ENCODE assay signal across 9 mouse cellular contexts in genomic region chr12:101025379-101025778, GRCm38 (mm10). TPM values are rescaled to one million over a fixed set of nuclear protein-coding genes. Genes with fewer than 3 reads are reported as not detected.
A peak's percentile ranks its signal among the peaks of the same experiment; 100 is the strongest.
DNase-seq lines count a peak whose midpoint lies in the region; ATAC-seq and TF ChIP-seq lines count a peak whose summit lies in the region.
"Had no signal": no experiment of that assay in that cellular context is flagged by ENCODE, and none has a peak within 500 bp of the region (broad histone marks: within the 10 kb centered on the region; RNA-seq: fewer than 3 reads in every experiment).

No protein-coding gene starts in this region.

- no peak for ATAC-seq in midbrain, embryonic 11.5 days (ENCODE audit: low FRiP score)
- peak; percentile 34; the same call in 1 of the 2 replicates for ATAC-seq in embryonic facial prominence, embryonic 15.5 days (ENCODE audit: insufficient number of reproducible peaks, low FRiP score, low TSS enrichment, low read depth)
- peak; percentile 81 for ATAC-seq in liver, embryonic 11.5 days (replicated peaks; ENCODE audit: low FRiP score)

- TF ChIP-seq CTCF in cerebellum, adult 2 months (IDR thresholded peaks at IDR 0.05; ENCODE audit: borderline replicate concordance, insufficient read depth, low read depth, low read length): no peak

- H3K9me3 ChIP-seq in midbrain, embryonic 10.5 days (replicated peaks): no peaks in the 10 kb centered on the region
- H3K9me3 ChIP-seq in midbrain, embryonic 11.5 days (ENCODE audit: control insufficient read depth, low read length): no peaks in the 10 kb centered on the region
- H3K9me3 ChIP-seq in embryonic facial prominence, embryonic 15.5 days (replicated peaks): no peaks in the 10 kb centered on the region
- no peaks in the 10 kb centered on the region for H3K9me3 ChIP-seq in liver, embryonic 11.5 days (ENCODE audit: control insufficient read depth, low read length)

- 71% methylated on average over 7 of the region's 7 CpGs for WGBS in midbrain, embryonic 10.5 days
- 76% methylated on average over 7 of the region's 7 CpGs for WGBS in midbrain, embryonic 11.5 days
- 52% methylated on average over 7 of the region's 7 CpGs for WGBS in embryonic facial prominence, embryonic 15.5 days
- WGBS in liver, embryonic 11.5 days: 23% methylated on average over 7 of the region's 7 CpGs
- WGBS in cerebellum, adult 2 months: 86% methylated on average over 7 of the region's 7 CpGs

- no peak for TF ChIP-seq POLR2A in cerebellum, adult 2 months (IDR thresholded peaks at IDR 0.05; ENCODE audit: borderline replicate concordance, insufficient read depth, low read length)

- no peak overlapping the region for H3K9ac ChIP-seq in midbrain, embryonic 11.5 days (ENCODE audit: low read length)
- H3K9ac ChIP-seq in embryonic facial prominence, embryonic 15.5 days: no peak overlapping the region
- H3K9ac ChIP-seq in liver, embryonic 11.5 days (ENCODE audit: low read depth, low read length): peak overlapping the region; percentile 46; the same call in 1 of the 2 replicates

- H3K4me1 ChIP-seq in midbrain, embryonic 10.5 days: peaks cover 75% of the 10 kb centered on the region
- H3K4me1 ChIP-seq in midbrain, embryonic 11.5 days (ENCODE audit: control insufficient read depth, insufficient read depth, low read length): peaks cover 28% of the 10 kb centered on the region
- H3K4me1 ChIP-seq in embryonic facial prominence, embryonic 15.5 days: peaks cover 30% of the 10 kb centered on the region
- peaks cover 28% of the 10 kb centered on the region for H3K4me1 ChIP-seq in liver, embryonic 11.5 days (replicated peaks; ENCODE audit: control insufficient read depth, insufficient read depth, low read length)
- peaks cover 4% of the 10 kb centered on the region; the same call in 1 of the 2 replicates for H3K4me1 ChIP-seq in cerebellum, adult 2 months (ENCODE audit: control insufficient read depth, insufficient read depth, low read length)

- H3K27ac ChIP-seq in midbrain, embryonic 10.5 days (replicated peaks): 0 out of 2 replicates have a peak overlapping the region, but pooled peaks have one; percentile 28
- no peak overlapping the region for H3K27ac ChIP-seq in midbrain, embryonic 11.5 days (ENCODE audit: low read depth, low read length)
- H3K27ac ChIP-seq in embryonic facial prominence, embryonic 15.5 days (replicated peaks): no peak overlapping the region
- H3K27ac ChIP-seq in liver, embryonic 11.5 days (ENCODE audit: low read depth, low read length): peak overlapping the region; percentile 76
- no peak overlapping the region for H3K27ac ChIP-seq in cerebellum, adult 2 months (ENCODE audit: insufficient read depth, low read length)
- H3K27ac ChIP-seq: left cerebral cortex, adult 2 months had no signal

- H3K36me3 ChIP-seq in midbrain, embryonic 10.5 days: peaks cover 47% of the 10 kb centered on the region
- H3K36me3 ChIP-seq in midbrain, embryonic 11.5 days (ENCODE audit: control insufficient read depth, insufficient read depth, low read length): peaks cover 17% of the 10 kb centered on the region; the same call in 1 of the 2 replicates
- no peaks in the 10 kb centered on the region for H3K36me3 ChIP-seq in embryonic facial prominence, embryonic 15.5 days
- H3K36me3 ChIP-seq in liver, embryonic 11.5 days (ENCODE audit: control insufficient read depth, insufficient read depth, low read length): 0 out of 2 replicates have a peak, but pooled peaks cover 5% of the 10 kb centered on the region

- H3K27me3 ChIP-seq in midbrain, embryonic 10.5 days (ENCODE audit: low read depth, poor library complexity, severe bottlenecking): peaks cover 8% of the 10 kb centered on the region; the same call in 1 of the 2 replicates
- no peaks in the 10 kb centered on the region for H3K27me3 ChIP-seq in midbrain, embryonic 11.5 days (ENCODE audit: control insufficient read depth, insufficient read depth, low read length)
- peaks cover 26% of the 10 kb centered on the region for H3K27me3 ChIP-seq in embryonic facial prominence, embryonic 15.5 days
- no peaks in the 10 kb centered on the region for H3K27me3 ChIP-seq in liver, embryonic 11.5 days (replicated peaks; ENCODE audit: control insufficient read depth, insufficient read depth, low read length)
- no peaks in the 10 kb centered on the region; the same call in 1 of the 2 replicates for H3K27me3 ChIP-seq in cerebellum, adult 2 months (ENCODE audit: control insufficient read depth, insufficient read depth, low read length)

- H3K4me2 ChIP-seq in midbrain, embryonic 11.5 days: no peak overlapping the region
- H3K4me2 ChIP-seq in embryonic facial prominence, embryonic 15.5 days (replicated peaks): no peak overlapping the region; the same call in 1 of the 2 replicates
- peak overlapping the region; percentile 92 for H3K4me2 ChIP-seq in liver, embryonic 11.5 days

- H3K4me3 ChIP-seq in midbrain, embryonic 10.5 days: no peak overlapping the region
- H3K4me3 ChIP-seq in midbrain, embryonic 11.5 days (ENCODE audit: low read depth, low read length): no peak overlapping the region
- no peak overlapping the region for H3K4me3 ChIP-seq in embryonic facial prominence, embryonic 15.5 days (replicated peaks)
- peak overlapping the region; percentile 86 for H3K4me3 ChIP-seq in liver, embryonic 11.5 days (ENCODE audit: low read depth, low read length)
- no peak overlapping the region for H3K4me3 ChIP-seq in cerebellum, adult 2 months (replicated peaks; ENCODE audit: insufficient read depth, low read depth, low read length)
- H3K4me3 ChIP-seq: left cerebral cortex, adult 2 months had no signal

- DNase-seq in midbrain, embryonic 10.5 days (ENCODE audit: low spot score): no peak
- DNase-seq in midbrain, embryonic 11.5 days (ENCODE audit: low spot score, missing footprints): no peak
- peak; percentile 57 for DNase-seq in liver, embryonic 11.5 days (ENCODE audit: low spot score)
- DNase-seq in spleen, postnatal 36 days (ENCODE audit: low spot score in 2 of 2): peak; percentile 47 to 63
- DNase-seq in left cerebral cortex, adult 8-10 months (ENCODE audit: low spot score in 2 of 2): no peak
- no peak for DNase-seq in kidney, postnatal 10 days
- DNase-seq in cerebellum, adult 2 months: no peak

RNA-seq across cellular contexts. Expression of gene Ccdc88c, which starts 3.5 kb away (rescaled TPM):
- 14.8 and 15.8 TPM in 2 replicates for polyA plus RNA-seq in midbrain, embryonic 10.5 days (2016; fragmentation: Nextera tagmentation; extraction: Ambion mirVana)
- polyA plus RNA-seq in midbrain, embryonic 11.5 days (2014; fragmentation: Nextera tagmentation; extraction: Ambion mirVana): 11.0 TPM in 2 replicates
- 6.7 and 7.3 TPM in 2 replicates for polyA plus RNA-seq in embryonic facial prominence, embryonic 15.5 days (2015; fragmentation: Nextera tagmentation; extraction: Ambion mirVana)
- polyA plus RNA-seq in liver, embryonic 11.5 days (2014; fragmentation: Nextera tagmentation; extraction: Ambion mirVana): 11.8 and 13.3 TPM in 2 replicates
- 10 to 100 TPM; 28.9 to 31.3 (median 29.3) TPM for total RNA-seq in left cerebral cortex, adult 8-10 months (2022)
- 9.0 TPM in 2 replicates for polyA plus RNA-seq in cerebellum, adult 2 months (2012; rRNA removed)

RNA-seq across cellular contexts. Expression of gene Ppp4r3a, which starts 58.1 kb away (rescaled TPM):
- 51.5 and 52.1 TPM in 2 replicates for polyA plus RNA-seq in midbrain, embryonic 10.5 days (2016; fragmentation: Nextera tagmentation; extraction: Ambion mirVana)
- 68.5 and 71.3 TPM in 2 replicates for polyA plus RNA-seq in midbrain, embryonic 11.5 days (2014; fragmentation: Nextera tagmentation; extraction: Ambion mirVana)
- 35.2 and 37.1 TPM in 2 replicates for polyA plus RNA-seq in embryonic facial prominence, embryonic 15.5 days (2015; fragmentation: Nextera tagmentation; extraction: Ambion mirVana)
- 53.4 and 54.4 TPM in 2 replicates for polyA plus RNA-seq in liver, embryonic 11.5 days (2014; fragmentation: Nextera tagmentation; extraction: Ambion mirVana)
- total RNA-seq in left cerebral cortex, adult 8-10 months (2022): 10 to 100 TPM; 37.1 to 43.7 (median 41.6) TPM
- polyA plus RNA-seq in cerebellum, adult 2 months (2012; rRNA removed): 35.1 and 36.8 TPM in 2 replicates

Comparison
In these comparisons a context has a peak if more than half of its experiments do, and no peak if none do; other contexts are left out.
1. H3K27ac ChIP-seq: peak in midbrain, embryonic 10.5 days (single experiment) and liver, embryonic 11.5 days (single experiment); none in midbrain, embryonic 11.5 days (single experiment), embryonic facial prominence, embryonic 15.5 days (single experiment) and cerebellum, adult 2 months (single experiment).
2. DNase-seq: peak in liver, embryonic 11.5 days (single experiment) and spleen, postnatal 36 days (2 of 2); none in midbrain, embryonic 10.5 days (single experiment), midbrain, embryonic 11.5 days (single experiment), left cerebral cortex, adult 8-10 months (0 of 2), kidney, postnatal 10 days (single experiment) and cerebellum, adult 2 months (0 of 2).